Mouse (Mus musculus): ENCODE data around the gene Msantd4.
"Not testable (repeated sequence)": the region's sequence is repeated elsewhere in the genome, so short reads cannot be mapped to it uniquely, and the experiment has no call there.

Gene Msantd4

GRCm38 (mm10) chr9:4375828-4376639 lies at the start of gene Msantd4:
Gene Msantd4 (plus strand): TSS chr9:4376562.
- DNase-seq (ENCODE audit: low spot score) = peak; percentile 97

DNA sequence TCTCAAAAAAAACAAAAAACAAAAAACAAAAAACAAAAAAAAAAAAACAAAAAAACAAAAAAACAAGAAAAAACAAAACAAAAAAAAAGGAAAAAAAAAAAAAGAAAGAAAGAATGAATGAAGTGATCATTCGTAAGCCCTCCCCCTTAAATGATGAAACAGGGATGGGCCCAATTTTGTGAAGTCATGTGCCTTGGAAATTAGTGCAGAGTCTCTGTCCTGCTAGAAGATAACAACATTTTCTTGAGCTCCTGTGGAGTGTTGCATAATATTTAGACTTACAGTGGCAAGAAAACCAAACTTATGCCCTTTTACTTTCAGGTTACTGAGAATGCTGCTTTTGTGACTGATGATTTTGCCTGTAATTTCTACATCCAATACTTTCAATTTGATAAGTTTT lies 23.2 kb upstream of the Msantd4 start:
- DNase-seq (ENCODE audit: low spot score) = no peak

- DNase-seq (ENCODE audit: low spot score) = no peak
Measured at GRCm38 (mm10) chr9:4376640-4377120, 318 bp downstream of the Msantd4 start.

DNA sequence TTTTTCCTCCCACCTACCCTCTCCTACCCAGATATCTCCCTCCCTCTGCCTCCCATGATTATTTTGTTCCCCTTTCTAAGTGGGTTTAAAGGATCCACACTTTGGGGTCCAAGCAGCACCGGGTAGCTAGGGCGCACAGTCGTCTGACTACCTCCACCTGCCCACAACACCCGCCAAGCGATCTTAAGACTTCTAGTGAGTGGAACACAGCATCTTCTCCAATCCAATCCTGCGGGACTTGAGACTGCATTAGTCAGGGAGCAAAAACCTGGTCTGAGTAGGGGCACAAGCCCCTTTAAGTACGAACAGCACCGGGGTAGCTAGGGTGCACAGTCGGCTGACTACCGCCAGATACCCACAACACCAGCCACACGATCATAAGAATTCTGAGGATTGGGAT lies 24.4 kb downstream of the Msantd4 start:
- DNase-seq (ENCODE audit: low spot score) = not testable (repeated sequence)

All from yolk sac, embryonic 10.5 days (tissue).